Mouse (Mus musculus) left cerebral cortex, postnatal 10 days (tissue): ENCODE measurements around the gene Irx1. TPM values are rescaled to one million over a fixed set of nuclear protein-coding genes. Genes with fewer than 3 reads are reported as not detected.

Experiments
- DNase-seq, 2 experiments: peaks; one replicate each; pipeline ENCODE4 v3.0.0; 2021 to 2022; ENCODE audit warnings: low spot score in 2 of 2, mixed read lengths in 1 of 2; ENCODE audit errors: extremely low spot score in 1 of 2
- intact Hi-C: fragments of 180-260 bp; cut with DNase I; formaldehyde crosslinking; loops from one replicate; pipeline ENCODE4 v1.15.1; 2025
- total RNA-seq, 2 experiments: library from RNA; stranded (reverse); gene quantifications; 2 replicates each; pipeline ENCODE4 v1.2.3; 2021

Irx1 gene
- total RNA-seq, result 1 to 10 TPM in 1 of 2 experiments, under 1 TPM in 1; 0.84 to 1.0 TPM

GRCm38 (mm10) chr13:71963356-71964351, at the start of gene Irx1:
Gene Irx1, minus strand, starts transcription at chr13:71963723.
- peak in 1 of 2 experiments; percentile 36 for DNase-seq
- intact Hi-C loops, result loop anchor here (5.0 kb wide), 1 partner anchor 664 kb away; the partner anchor contains the start of gene Irx2

- DNase-seq, result no peak
- intact Hi-C loops, result no loop called here
Measured at GRCm38 (mm10) chr13:71979932-71980655, 16.6 kb upstream of the Irx1 start.

GRCm38 (mm10) chr13:71975753-71976152, 12.2 kb upstream of the Irx1 start:
- DNase-seq, result no peak
- intact Hi-C loops, result no loop called here

- no peak for DNase-seq
- intact Hi-C loops, result loop anchor here (5.0 kb wide), 1 partner anchor 319 kb away; no protein-coding TSS in a partner anchor
Measured at GRCm38 (mm10) chr13:71968286-71968685, 4.8 kb upstream of the Irx1 start.

GRCm38 (mm10) chr13:71967341-71968250, 4.1 kb upstream of the Irx1 start:
- intact Hi-C loops, result loop anchor here (5.0 kb wide), 1 partner anchor 320 kb away; no protein-coding TSS in a partner anchor
- no peak for DNase-seq

- DNase-seq, result no peak
- intact Hi-C loops, result loop anchor here (5.0 kb wide), 1 partner anchor 321 kb away; no protein-coding TSS in a partner anchor
Measured at GRCm38 (mm10) chr13:71966631-71967030, 3.1 kb upstream of the Irx1 start.

- intact Hi-C loops, result loop anchor here (5.0 kb wide), 1 partner anchor 663 kb away; the partner anchor contains the start of gene Irx2
- DNase-seq, result no peak
Measured at GRCm38 (mm10) chr13:71964366-71964765, 843 bp upstream of the Irx1 start.

- DNase-seq, result no peak
- intact Hi-C loops, result loop anchor here (5.0 kb wide), 1 partner anchor 664 kb away; the partner anchor contains the start of gene Irx2
Measured at GRCm38 (mm10) chr13:71962661-71963355, 715 bp downstream of the Irx1 start.

GRCm38 (mm10) chr13:71961891-71962660, 1.4 kb downstream of the Irx1 start:
- intact Hi-C loops, result loop anchor here (5.0 kb wide), 1 partner anchor 665 kb away; the partner anchor contains the start of gene Irx2
- no peak for DNase-seq

- DNase-seq, result no peak
- intact Hi-C loops, result loop anchor here (1.0 to 5.0 kb wide), 2 partner anchors 666 to 1310 kb away; partner anchors contain the start of gene Irx2
Measured at GRCm38 (mm10) chr13:71960846-71961735, 2.4 kb downstream of the Irx1 start.

- intact Hi-C loops, result loop anchor here (1.0 to 5.0 kb wide), 2 partner anchors 667 to 1311 kb away; partner anchors contain the start of gene Irx2
- DNase-seq, result no peak
Measured at GRCm38 (mm10) chr13:71960277-71960672, 3.2 kb downstream of the Irx1 start.

GRCm38 (mm10) chr13:71959361-71960276, 3.9 kb downstream of the Irx1 start:
- intact Hi-C loops, result loop anchor here (1.0 to 10.0 kb wide), 6 partner anchors 215 to 1312 kb away; partner anchors contain the start of genes Irx2 and Irx4

GRCm38 (mm10) chr13:71958651-71959050, 4.9 kb downstream of the Irx1 start:
- intact Hi-C loops, result loop anchor here (5.0 to 10.0 kb wide), 4 partner anchors 214 to 1304 kb away; partner anchors contain the start of gene Irx4
- no peak for DNase-seq

More at GRCm38 (mm10) chr13:71959361-71960276, 3.9 kb downstream of the Irx1 start:
- no peak for DNase-seq

GRCm38 (mm10) chr13:71957811-71958351, 5.6 kb downstream of the Irx1 start:
- intact Hi-C loops, result loop anchor here (5.0 to 10.0 kb wide), 4 partner anchors 213 to 1304 kb away; partner anchors contain the start of gene Irx4
- DNase-seq, result no peak
